Mouse (Mus musculus) liver, embryonic 12.5 days (tissue): ENCODE data around the gene Ccdc188. TPM values are rescaled to one million over a fixed set of nuclear protein-coding genes. Genes with fewer than 3 reads are reported as not detected.

Source experiments
- ATAC-seq: fragments of 200-750 bp; cut with Nextera tagmentation; 2 replicates; pipeline ENCODE4 v1.8.0; 2017; ENCODE audit warnings: moderate number of reproducible peaks, mild to moderate bottlenecking, moderate library complexity
- H3K27ac ChIP-seq: fragments of 300-500 bp; sonication (generic); 2 replicates; pipeline ENCODE4 v1.5.1; 2016; ENCODE audit warnings: mild to moderate bottlenecking
- H3K27me3 ChIP-seq: fragments of 300-500 bp; sonication (generic); replicated peaks from 2 replicates; pipeline ENCODE4 v1.6.1; 2016; ENCODE audit warnings: mild to moderate bottlenecking, moderate library complexity
- H3K36me3 ChIP-seq: fragments of 300-500 bp; sonication (generic); 2 replicates; pipeline ENCODE4 v1.6.1; 2016; ENCODE audit warnings: mild to moderate bottlenecking, moderate library complexity
- H3K4me1 ChIP-seq: fragments of 300-500 bp; sonication (generic); 2 replicates; pipeline ENCODE4 v1.6.1; 2016
- H3K4me2 ChIP-seq: fragments of 300-500 bp; sonication (generic); 2 replicates; pipeline ENCODE4 v1.6.1; 2016; ENCODE audit warnings: mild to moderate bottlenecking, moderate library complexity
- H3K4me3 ChIP-seq: fragments of 300-500 bp; sonication (generic); 2 replicates; pipeline ENCODE4 v1.5.1; 2016; ENCODE audit warnings: mild to moderate bottlenecking, moderate library complexity
- H3K9ac ChIP-seq: fragments of 300-500 bp; sonication (generic); 2 replicates; pipeline ENCODE4 v1.6.1; 2016; ENCODE audit warnings: mild to moderate bottlenecking, moderate library complexity
- H3K9me3 ChIP-seq: fragments of 300-500 bp; sonication (generic); replicated peaks from 2 replicates; pipeline ENCODE4 v1.6.1; 2016; ENCODE audit warnings: mild to moderate bottlenecking, moderate library complexity
- WGBS: fragments of 180-500 bp; shearing (Covaris S2); methylation state at CpG from one replicate; pipeline ENCODE4 v1.1.7; 2016; ENCODE audit not compliant: insufficient replicate concordance; 5-methylcytosine and 5-hydroxymethylcytosine counted together
- polyA plus RNA-seq: library from polyadenylated mRNA; unstranded; fragments of >200 nt; fragmentation: Nextera tagmentation; extraction: Ambion mirVana; gene quantifications from 2 replicates; pipeline ENCODE4 v1.2.1, GENCODE M21; 2016

Gene Ccdc188
- polyA plus RNA-seq, 1 experiment from 2014 or later, result not detected

DNA sequence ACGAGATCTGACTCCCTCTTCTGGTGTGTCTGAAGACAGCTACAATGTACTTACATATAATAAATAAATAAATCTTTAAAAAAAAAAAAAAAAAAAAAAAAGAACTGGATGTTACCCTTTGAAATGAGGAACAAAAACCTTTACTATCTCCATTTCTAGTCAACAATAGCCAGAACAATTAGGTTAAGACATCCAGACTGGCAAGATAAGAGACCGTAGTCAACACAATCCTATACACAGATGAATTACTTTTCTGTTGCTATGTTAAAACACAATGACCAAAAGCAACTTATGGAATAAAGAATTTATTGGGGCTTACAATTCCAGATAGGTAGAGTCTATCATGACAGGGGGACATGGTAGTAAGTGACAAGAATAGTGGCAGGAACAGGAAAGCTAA is 47.3 kb downstream of the Ccdc188 start:
- no peak overlapping the region for H3K9ac ChIP-seq
- H3K4me3 ChIP-seq, result no peak overlapping the region
- no peaks in the 10 kb centered on the region for H3K4me1 ChIP-seq
- WGBS, result 79% methylated on average over 2 of the region's 2 CpGs
- H3K4me2 ChIP-seq, result no peak overlapping the region
- no peaks in the 10 kb centered on the region for H3K9me3 ChIP-seq
- ATAC-seq, result no peak
- H3K36me3 ChIP-seq, result peaks cover 96% of the 10 kb centered on the region
- no peaks in the 10 kb centered on the region for H3K27me3 ChIP-seq
- no peak overlapping the region for H3K27ac ChIP-seq

DNA sequence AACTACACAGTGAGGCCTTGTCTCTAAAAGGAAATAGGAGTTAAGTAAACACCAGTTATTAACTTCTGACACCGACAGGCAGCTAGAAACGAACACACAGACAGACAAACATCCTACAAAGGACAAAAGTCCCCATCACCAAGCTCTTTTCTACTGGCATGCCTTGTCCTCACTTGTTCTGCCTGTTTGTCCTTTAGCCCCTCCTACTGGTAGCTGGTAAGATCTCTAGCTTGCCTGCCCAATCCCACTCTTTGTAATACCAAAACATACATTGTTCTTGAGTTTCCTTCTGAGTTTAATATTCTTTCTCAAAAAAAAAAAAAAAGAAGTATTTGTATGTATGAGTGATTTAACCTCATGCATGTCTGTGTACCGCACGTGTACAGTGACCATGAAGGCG is 50.5 kb downstream of the Ccdc188 start:
- ATAC-seq, result no peak; the same call in 1 of the 2 replicates
- no peak overlapping the region for H3K4me3 ChIP-seq
- H3K9ac ChIP-seq, result no peak overlapping the region
- WGBS, result 88% methylated on average over 5 of the region's 5 CpGs
- no peaks in the 10 kb centered on the region for H3K9me3 ChIP-seq
- no peak overlapping the region for H3K27ac ChIP-seq
- no peaks in the 10 kb centered on the region for H3K4me1 ChIP-seq
- no peak overlapping the region for H3K4me2 ChIP-seq
- no peaks in the 10 kb centered on the region for H3K27me3 ChIP-seq
- H3K36me3 ChIP-seq, result peaks cover 97% of the 10 kb centered on the region

Other genes starting within 250 kb of the Ccdc188 start
- not detected in 2 replicates for gene Vpreb2, start 237.5 kb upstream of the Ccdc188 start, polyA plus RNA-seq
- 40.4 and 40.5 TPM in 2 replicates for gene Dgcr6, start 165.0 kb upstream of the Ccdc188 start, polyA plus RNA-seq
- 8.6 and 10.1 TPM in 2 replicates for gene Prodh, start 127.7 kb upstream of the Ccdc188 start, polyA plus RNA-seq
- 0.65 and 0.68 TPM in 2 replicates for gene Rtn4r, start 90.2 kb upstream of the Ccdc188 start, polyA plus RNA-seq
- 4.3 and 4.9 TPM in 2 replicates for gene Zdhhc8, start 17.3 kb downstream of the Ccdc188 start, polyA plus RNA-seq
- gene Trmt2a, start 30.8 kb downstream of the Ccdc188 start, polyA plus RNA-seq, result 88.8 and 96.5 TPM in 2 replicates
- gene Ranbp1, start 30.9 kb downstream of the Ccdc188 start, polyA plus RNA-seq, result 595 and 610 TPM in 2 replicates
- gene Gm49776, start 40.4 kb downstream of the Ccdc188 start, polyA plus RNA-seq, result 1.7 TPM in 1 of 2 replicates, not detected in the other
- gene Dgcr8, start 71.4 kb downstream of the Ccdc188 start, polyA plus RNA-seq, result 17.1 and 19.0 TPM in 2 replicates
- 76.3 and 79.3 TPM in 2 replicates for gene Tango2, start 130.2 kb downstream of the Ccdc188 start, polyA plus RNA-seq
- 12.6 and 12.9 TPM in 2 replicates for gene Arvcf, start 130.3 kb downstream of the Ccdc188 start, polyA plus RNA-seq
- gene Txnrd2, start 208.5 kb downstream of the Ccdc188 start, polyA plus RNA-seq, result 106 and 107 TPM in 2 replicates
- 113 and 120 TPM in 2 replicates for gene Comt, start 209.0 kb downstream of the Ccdc188 start, polyA plus RNA-seq